Mouse (Mus musculus): Measurements from ENCODE around the gene Pgc.
A peak's percentile ranks its signal among the peaks of the same experiment; 100 is the strongest.

- TF ChIP-seq POLR2AphosphoS2 (IDR thresholded peaks at IDR 0.05; ENCODE audit: insufficient read length, low read depth), result no peak
- TF ChIP-seq MYOD1 (IDR thresholded peaks at IDR 0.05; ENCODE audit: control insufficient read depth in 1 of 3, insufficient read length in 2 of 3, low read depth in 2 of 3), result peak in 2 of 3 experiments; percentile 1 to 88
- TF ChIP-seq POLR2A (IDR thresholded peaks at IDR 0.05; ENCODE audit: insufficient read length, low read depth), result no peak
- no peak for TF ChIP-seq USF1 (IDR thresholded peaks at IDR 0.05; ENCODE audit: low read depth)
- TF ChIP-seq CEBPB (IDR thresholded peaks at IDR 0.05; ENCODE audit: insufficient read depth, poor library complexity, severe bottlenecking), result no peak
Observed at GRCm38 (mm10) chr17:47748791-47749553, 22.3 kb downstream of the Pgc start.
